Mouse (Mus musculus) cerebellum, postnatal 10 days (tissue): ENCODE measurements around the gene Sdhd.
A peak's percentile ranks its signal among the peaks of the same experiment; 100 is the strongest.

Source experiments
- DNase-seq, 2 experiments: peaks; one replicate each; pipeline ENCODE4 v3.0.0; 2021; ENCODE audit warnings: mixed read lengths in 2 of 2

The Sdhd gene

GRCm38 (mm10) chr9:50585145-50585818 is 18.3 kb downstream of the Sdhd start:
- no peak for DNase-seq

GRCm38 (mm10) chr9:50580370-50580769 is 23.2 kb downstream of the Sdhd start:
- DNase-seq: no peak

GRCm38 (mm10) chr9:50569599-50570525 is 33.8 kb downstream of the Sdhd start:
- no peak for DNase-seq

GRCm38 (mm10) chr9:50567881-50568280 is 35.7 kb downstream of the Sdhd start:
- peak in 1 of 2 experiments; percentile 7 for DNase-seq

- DNase-seq: no peak
Measured at GRCm38 (mm10) chr9:50567372-50567771, 36.2 kb downstream of the Sdhd start.

- DNase-seq: no peak
Measured at GRCm38 (mm10) chr9:50565940-50566339, 37.7 kb downstream of the Sdhd start.

GRCm38 (mm10) chr9:50565173-50565572 is 38.4 kb downstream of the Sdhd start:
- DNase-seq: peak; percentile 72 to 80

- no peak for DNase-seq
Measured at GRCm38 (mm10) chr9:50561918-50562360, 41.7 kb downstream of the Sdhd start.

- DNase-seq: no peak
Measured at GRCm38 (mm10) chr9:50561145-50561917, 42.3 kb downstream of the Sdhd start, which contains the start of gene Tex12. Tex12 (minus strand) TSS chr9:50561325.

GRCm38 (mm10) chr9:50555094-50555446 is 48.5 kb downstream of the Sdhd start, which contains the start of gene Bco2:
Bco2 (minus strand) TSS chr9:50555181.
- DNase-seq: no peak

GRCm38 (mm10) chr9:50554241-50555093 is 49.1 kb downstream of the Sdhd start, which contains the start of gene Il18:
Il18 (plus strand) TSS chr9:50554827.
- DNase-seq: peak; percentile 34 to 55

- DNase-seq: no peak
Measured at GRCm38 (mm10) chr9:50553547-50553946, 50.1 kb downstream of the Sdhd start.

- DNase-seq: no peak
Measured at GRCm38 (mm10) chr9:50552206-50552605, 51.4 kb downstream of the Sdhd start.

GRCm38 (mm10) chr9:50548936-50549335 is 54.7 kb downstream of the Sdhd start:
- no peak for DNase-seq

GRCm38 (mm10) chr9:50547859-50548478 is 55.6 kb downstream of the Sdhd start:
- DNase-seq: no peak
